Mouse (Mus musculus) embryonic fibroblast, embryonic 13.5 days (primary cell): ENCODE measurements around the gene Klf12.

Experiments used
- CTCF ChIP-seq: IDR thresholded peaks from 2 replicates; pipeline ENCODE4 v1.5.1; 2011; ENCODE audit warnings: mild to moderate bottlenecking, control low read depth, low read length, moderate library complexity, borderline replicate concordance; ENCODE audit not compliant: insufficient read depth
- POLR2A ChIP-seq: IDR thresholded peaks from 2 replicates; pipeline ENCODE4 v1.6.1; 2011; ENCODE audit warnings: low read depth, mild to moderate bottlenecking, control low read depth, low read length, moderate library complexity

DNA sequence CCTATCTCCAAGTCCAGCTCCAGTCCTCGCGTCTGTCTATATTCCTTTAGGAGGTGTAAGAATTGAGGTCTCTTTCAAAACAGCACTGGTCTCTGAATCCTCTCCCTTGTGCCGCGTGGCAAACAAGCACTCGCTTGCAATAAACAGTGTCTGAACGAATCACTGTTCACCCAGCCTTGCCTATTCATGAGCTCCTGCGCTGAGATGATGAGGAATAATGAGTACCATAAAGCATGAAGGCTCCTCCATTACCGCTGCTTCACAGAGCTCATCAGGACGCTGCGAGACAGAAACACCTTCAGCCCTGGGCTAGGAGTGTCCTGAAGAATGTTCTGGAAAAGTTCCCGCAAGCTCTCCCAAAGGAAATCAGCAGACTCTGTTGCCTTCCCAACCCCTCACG is 179.7 kb downstream of the Klf12 start:
- TF ChIP-seq POLR2A: no peak
- no peak for TF ChIP-seq CTCF
